Comparison of ENCODE assay signal across 8 mouse cellular contexts in genomic region chr5:52115821-52116317, GRCm38 (mm10).
DNase-seq lines count a peak whose midpoint lies in the region; ATAC-seq lines count a peak whose summit lies in the region.

No protein-coding gene starts in this region.

- peak overlapping the region; percentile 71 for H3K4me3 ChIP-seq in hindbrain, embryonic 14.5 days (replicated peaks; ENCODE audit: low read length)

- under 1% methylated on average over 42 of the region's 53 CpGs for WGBS in hindbrain, embryonic 14.5 days

- peak; percentile 91 for ATAC-seq in hindbrain, embryonic 14.5 days (ENCODE audit: low FRiP score)

- peaks cover 15% of the 10 kb centered on the region for H3K4me1 ChIP-seq in hindbrain, embryonic 14.5 days (replicated peaks; ENCODE audit: control insufficient read depth, insufficient read depth, low read length)

- H3K36me3 ChIP-seq in hindbrain, embryonic 14.5 days (replicated peaks; ENCODE audit: control insufficient read depth, insufficient read depth) = no peaks in the 10 kb centered on the region

- peak overlapping the region; percentile 68 for H3K9ac ChIP-seq in hindbrain, embryonic 14.5 days

- peaks cover 22% of the 10 kb centered on the region for H3K27me3 ChIP-seq in hindbrain, embryonic 14.5 days (ENCODE audit: control insufficient read depth, insufficient read depth, low read length)

- peak; percentile 28 for DNase-seq in adipocyte (ENCODE audit: low spot score)
- DNase-seq in cerebellum, postnatal 25 days = peak; percentile 90 to 94
- peak; percentile 58 for DNase-seq in gastrocnemius, adult 18-20 months (ENCODE audit: low spot score)
- peak; percentile 90 for DNase-seq in hindbrain, embryonic 14.5 days (ENCODE audit: low spot score)
- DNase-seq in left cerebral cortex, adult 11 months (ENCODE audit: low spot score) = peak; percentile 82
- peak; percentile 58 for DNase-seq in lung, postnatal 14 days
- peak; percentile 80 for DNase-seq in retina, postnatal 7 days (ENCODE audit: low read depth, low spot score)
- peak; percentile 72 to 75 for DNase-seq in urinary bladder, postnatal 4 days (ENCODE audit: low spot score in 2 of 2)

- H3K4me2 ChIP-seq in hindbrain, embryonic 14.5 days (replicated peaks) = peak overlapping the region; percentile 100

- peak overlapping the region; percentile 81 for H3K27ac ChIP-seq in hindbrain, embryonic 14.5 days

- no peaks in the 10 kb centered on the region for H3K9me3 ChIP-seq in hindbrain, embryonic 14.5 days (ENCODE audit: control insufficient read depth, low read length)

Comparison
In these comparisons a context has a peak if more than half of its experiments do, and no peak if none do; other contexts are left out.
1. Peak in every context shown above with its lines: DNase-seq, ATAC-seq, H3K4me3 ChIP-seq and H3K27ac ChIP-seq.
2. DNase-seq: peak in every context shown above with its lines; median percentile 92 in cerebellum, postnatal 25 days; 90 in hindbrain, embryonic 14.5 days; 82 in left cerebral cortex, adult 11 months; 80 in retina, postnatal 7 days; 74 in urinary bladder, postnatal 4 days; 58 in gastrocnemius, adult 18-20 months; 58 in lung, postnatal 14 days; 28 in adipocyte.